ENCODE assay signal across 20 mouse cellular contexts in the genomic region with DNA sequence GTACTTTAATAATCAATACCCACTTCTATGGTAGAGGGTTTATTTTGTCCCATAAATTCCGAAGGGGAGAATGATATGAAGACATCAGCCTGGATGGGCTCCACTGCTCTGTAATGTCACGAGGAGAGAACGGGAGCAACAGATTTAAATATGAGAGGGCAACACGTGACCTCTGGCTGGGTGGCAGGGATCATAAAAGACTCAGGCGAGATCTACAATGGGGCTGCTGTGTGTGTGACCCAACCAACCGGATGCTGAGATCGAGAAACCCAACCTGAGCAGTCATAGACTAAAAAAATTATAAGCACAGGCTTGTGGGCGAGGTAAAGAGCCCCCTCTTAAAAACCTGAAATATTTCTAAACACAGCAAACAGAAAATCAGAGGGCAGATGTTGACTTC.
"Had no signal": no experiment of that assay in that cellular context is flagged by ENCODE, and none has a peak within 500 bp of the region (broad histone marks: within the 10 kb centered on the region; RNA-seq: fewer than 3 reads in every experiment).

No protein-coding gene starts in this region.

- H3K27me3 ChIP-seq: liver, embryonic 12.5 days; liver, embryonic 15.5 days; lung, embryonic 15.5 days; neural tube, embryonic 12.5 days; stomach, embryonic 15.5 days had no signal

- H3K4me3 ChIP-seq: liver, embryonic 12.5 days; liver, embryonic 15.5 days; lung, embryonic 15.5 days; neural tube, embryonic 12.5 days; stomach, embryonic 15.5 days had no signal

- H3K9me3 ChIP-seq: liver, embryonic 12.5 days; liver, embryonic 15.5 days; lung, embryonic 15.5 days; neural tube, embryonic 12.5 days; stomach, embryonic 15.5 days had no signal

- ATAC-seq: inflammation-experienced regulatory T-cells, adult 6 months; liver, embryonic 12.5 days had no signal

- DNase-seq: kidney, adult 18-20 months; kidney, adult 9 months; kidney, postnatal 14 days; kidney, postnatal 4 days; left cerebral cortex, postnatal 4 days; liver; lung, adult 18-20 months; lung, postnatal 14 days; lung, postnatal 4 days; midbrain, embryonic 14.5 days; retina, postnatal 1 day; right cerebral cortex, postnatal 25 days; spleen, adult 18-20 months; thymus, postnatal 25 days had no signal

- H3K27ac ChIP-seq: liver, embryonic 12.5 days; liver, embryonic 15.5 days; lung, embryonic 15.5 days; neural tube, embryonic 12.5 days; stomach, embryonic 15.5 days had no signal

- H3K4me1 ChIP-seq: liver, embryonic 12.5 days; liver, embryonic 15.5 days; lung, embryonic 15.5 days; stomach, embryonic 15.5 days had no signal

- H3K9ac ChIP-seq: liver, embryonic 12.5 days; liver, embryonic 15.5 days; lung, embryonic 15.5 days; neural tube, embryonic 12.5 days; stomach, embryonic 15.5 days had no signal

- H3K36me3 ChIP-seq: liver, embryonic 12.5 days; liver, embryonic 15.5 days; lung, embryonic 15.5 days; neural tube, embryonic 12.5 days; stomach, embryonic 15.5 days had no signal

- H3K4me2 ChIP-seq: liver, embryonic 12.5 days; liver, embryonic 15.5 days; lung, embryonic 15.5 days; neural tube, embryonic 12.5 days; stomach, embryonic 15.5 days had no signal
